Mouse (Mus musculus) embryonic facial prominence, embryonic 12.5 days (tissue): ENCODE data around the gene Aspg. TPM values are rescaled to one million over a fixed set of nuclear protein-coding genes. Genes with fewer than 3 reads are reported as not detected.

ENCODE experiments used
- ATAC-seq: fragments of 200-750 bp; cut with Nextera tagmentation; 2 replicates; pipeline ENCODE4 v1.8.0; 2017; ENCODE audit not compliant: insufficient number of reproducible peaks, insufficient read depth, low FRiP score, low TSS enrichment
- H3K27ac ChIP-seq: fragments of 300-500 bp; sonication (generic); 2 replicates; pipeline ENCODE4 v1.5.1; 2016; ENCODE audit warnings: mild to moderate bottlenecking
- H3K27me3 ChIP-seq: fragments of 300-500 bp; sonication (generic); 2 replicates; pipeline ENCODE4 v1.6.1; 2016; ENCODE audit warnings: mild to moderate bottlenecking, moderate library complexity
- H3K36me3 ChIP-seq: fragments of 300-500 bp; sonication (generic); 2 replicates; pipeline ENCODE4 v1.6.1; 2016; ENCODE audit warnings: mild to moderate bottlenecking
- H3K4me1 ChIP-seq: fragments of 300-500 bp; sonication (generic); 2 replicates; pipeline ENCODE4 v1.6.1; 2016
- H3K4me2 ChIP-seq: fragments of 300-500 bp; sonication (generic); replicated peaks from 2 replicates; pipeline ENCODE4 v1.6.1; 2016; ENCODE audit warnings: mild to moderate bottlenecking, moderate library complexity
- H3K4me3 ChIP-seq: fragments of 300-500 bp; sonication (generic); 2 replicates; pipeline ENCODE4 v1.5.1; 2016; ENCODE audit warnings: mild to moderate bottlenecking
- H3K9ac ChIP-seq: fragments of 300-500 bp; sonication (generic); 2 replicates; pipeline ENCODE4 v1.6.1; 2016; ENCODE audit warnings: mild to moderate bottlenecking, moderate library complexity
- H3K9me3 ChIP-seq: fragments of 300-500 bp; sonication (generic); 2 replicates; pipeline ENCODE4 v1.6.1; 2016; ENCODE audit warnings: mild to moderate bottlenecking, moderate library complexity
- WGBS: fragments of 180-500 bp; shearing (Covaris S2); methylation state at CpG from one replicate; pipeline ENCODE4 v1.1.7; 2016; 5-methylcytosine and 5-hydroxymethylcytosine counted together
- polyA plus RNA-seq: library from polyadenylated mRNA; unstranded; fragments of >200 nt; fragmentation: Nextera tagmentation; extraction: Ambion mirVana; gene quantifications from 2 replicates; pipeline ENCODE4 v1.2.1, GENCODE M21; 2016

Aspg gene
- polyA plus RNA-seq, 1 experiment from 2014 or later: 1.3 TPM

DNA sequence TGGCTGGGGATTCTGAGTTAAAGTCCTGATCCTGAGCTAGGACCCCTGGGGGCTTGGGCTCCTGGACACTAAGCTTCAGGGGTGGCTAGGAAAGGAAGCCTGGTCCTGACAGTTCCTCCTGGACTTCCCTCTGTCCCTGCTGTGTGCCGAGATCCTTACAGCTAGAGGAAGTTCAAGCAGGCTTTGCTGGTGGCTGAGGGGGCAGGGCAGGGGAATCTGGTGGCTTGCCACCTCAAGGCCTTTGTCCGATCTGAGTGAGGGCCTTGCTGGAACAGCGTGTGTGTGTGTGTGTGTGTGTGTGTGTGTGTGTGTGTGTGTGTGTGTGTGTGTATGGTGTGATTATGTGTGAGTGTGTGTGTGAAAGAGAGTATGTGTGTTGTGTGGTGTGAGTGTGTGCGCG lies 48.0 kb downstream of the Aspg start:
- Histone ChIP-seq H3K36me3 (peaks cover 9% of the 10 kb centered on the region), H3K4me2 (no peak overlapping the region), H3K4me3 (no peak overlapping the region), H3K9ac (no peak overlapping the region), H3K27ac (peak overlapping the region; percentile 57; the same call in 1 of the 2 replicates), H3K27me3 (no peaks in the 10 kb centered on the region), H3K4me1 (peaks cover 59% of the 10 kb centered on the region), H3K9me3 (no peaks in the 10 kb centered on the region)
- no peak for ATAC-seq
- 53% methylated on average over 5 of the region's 5 CpGs for WGBS

DNA sequence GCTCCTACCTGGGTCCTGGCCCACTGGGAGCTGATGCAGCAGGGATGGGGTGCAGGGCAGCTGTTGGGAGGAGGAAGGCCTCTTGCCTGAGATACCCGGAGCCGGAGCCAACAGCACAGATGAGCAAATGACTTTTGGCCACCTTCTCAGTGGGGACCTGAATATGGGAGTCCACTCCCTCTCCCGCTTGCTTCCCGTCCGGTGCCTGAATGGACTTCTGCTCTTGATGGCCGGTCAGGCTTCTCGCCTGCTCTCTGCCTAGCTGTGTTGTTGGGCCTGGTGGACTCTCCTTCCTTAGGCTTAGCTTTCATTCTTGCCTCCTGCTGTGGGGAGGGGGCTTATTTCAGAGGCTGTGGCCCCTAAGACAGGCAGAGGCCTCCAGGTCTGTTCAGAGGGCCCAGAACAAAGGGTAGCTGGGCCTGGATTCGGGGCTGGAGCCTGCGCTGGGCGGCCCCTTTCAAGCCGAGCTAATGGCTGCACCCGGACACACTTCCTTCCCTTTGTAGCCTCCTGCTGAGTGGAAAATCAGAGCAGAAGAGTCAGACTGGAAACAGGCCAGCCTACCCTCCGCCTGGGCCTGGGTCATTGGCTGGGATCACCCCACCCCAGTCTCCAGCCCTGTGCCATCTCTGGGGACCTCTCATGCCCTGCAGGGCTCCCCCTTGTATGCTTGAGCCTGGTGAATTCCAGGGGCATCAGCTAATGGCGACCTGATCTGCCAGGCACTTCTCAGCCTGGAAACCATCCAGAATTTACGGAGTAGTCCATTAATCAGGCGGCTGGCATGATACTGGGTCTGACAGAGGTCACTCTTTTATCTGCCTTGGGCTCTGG lies 49.0 kb downstream of the Aspg start:
- Histone ChIP-seq H3K4me1 (peaks cover 51% of the 10 kb centered on the region), H3K9ac (0 out of 2 replicates have a peak overlapping the region, but pooled peaks have one; percentile 17), H3K36me3 (peaks cover 9% of the 10 kb centered on the region), H3K9me3 (no peaks in the 10 kb centered on the region), H3K27me3 (no peaks in the 10 kb centered on the region), H3K4me3 (no peak overlapping the region), H3K4me2 (no peak overlapping the region), H3K27ac (peak overlapping the region; percentile 57)
- no peak for ATAC-seq
- 59% methylated on average over 16 of the region's 16 CpGs for WGBS

DNA sequence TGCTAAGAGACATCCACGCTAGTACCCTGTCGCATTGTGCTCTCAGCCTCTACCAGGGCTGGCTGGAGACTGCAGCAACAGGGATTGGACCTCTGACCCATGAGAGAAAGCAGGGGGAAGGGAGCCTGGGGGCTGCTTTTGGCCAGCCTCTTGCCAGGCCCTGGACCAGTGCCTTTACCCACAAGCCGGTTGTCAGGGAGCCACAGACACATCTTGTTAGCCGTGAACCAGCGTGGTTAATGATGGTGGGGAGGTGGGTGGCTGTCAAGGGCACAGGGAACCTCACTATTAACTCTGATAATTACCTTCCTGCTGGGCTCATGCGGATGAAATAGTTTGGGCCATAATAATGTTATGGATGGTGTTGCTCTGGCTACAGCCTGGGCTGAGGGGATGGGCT lies 50.3 kb downstream of the Aspg start:
- no peak overlapping the region for H3K27ac ChIP-seq
- WGBS: 75% methylated on average over 6 of the region's 6 CpGs
- ATAC-seq: no peak
- H3K9ac ChIP-seq: no peak overlapping the region
- H3K4me1 ChIP-seq: peaks cover 38% of the 10 kb centered on the region
- H3K36me3 ChIP-seq: peaks cover 9% of the 10 kb centered on the region
- H3K4me2 ChIP-seq: no peak overlapping the region
- H3K9me3 ChIP-seq: no peaks in the 10 kb centered on the region
- H3K4me3 ChIP-seq: no peak overlapping the region
- H3K27me3 ChIP-seq: no peaks in the 10 kb centered on the region

DNA sequence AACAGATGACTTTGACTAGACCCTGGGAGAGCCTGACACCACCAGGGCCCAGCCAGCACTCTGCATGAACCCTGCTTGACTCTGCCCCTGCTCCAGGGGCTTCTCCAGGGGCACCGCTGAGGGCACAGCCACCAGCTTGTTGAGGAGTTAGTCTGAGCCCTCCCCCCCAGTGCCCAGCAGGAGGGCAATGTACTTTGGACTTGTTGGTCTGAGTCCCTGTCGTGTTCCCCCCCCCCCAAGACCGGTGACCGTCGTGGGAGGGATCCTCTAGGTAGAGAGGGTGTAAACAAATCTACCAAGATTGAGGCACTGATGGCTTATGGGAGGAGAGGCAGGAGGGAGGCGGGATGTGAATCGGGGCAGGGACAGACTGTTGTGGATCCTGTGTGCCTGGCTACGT lies 51.8 kb downstream of the Aspg start:
- no peak overlapping the region for H3K4me2 ChIP-seq
- H3K27ac ChIP-seq: no peak overlapping the region
- H3K4me1 ChIP-seq: peaks cover 26% of the 10 kb centered on the region
- H3K27me3 ChIP-seq: no peaks in the 10 kb centered on the region
- H3K9ac ChIP-seq: no peak overlapping the region
- no peaks in the 10 kb centered on the region for H3K9me3 ChIP-seq
- H3K4me3 ChIP-seq: no peak overlapping the region
- H3K36me3 ChIP-seq: peaks cover 9% of the 10 kb centered on the region
- WGBS: 58% methylated on average over 8 of the region's 8 CpGs
- ATAC-seq: no peak

DNA sequence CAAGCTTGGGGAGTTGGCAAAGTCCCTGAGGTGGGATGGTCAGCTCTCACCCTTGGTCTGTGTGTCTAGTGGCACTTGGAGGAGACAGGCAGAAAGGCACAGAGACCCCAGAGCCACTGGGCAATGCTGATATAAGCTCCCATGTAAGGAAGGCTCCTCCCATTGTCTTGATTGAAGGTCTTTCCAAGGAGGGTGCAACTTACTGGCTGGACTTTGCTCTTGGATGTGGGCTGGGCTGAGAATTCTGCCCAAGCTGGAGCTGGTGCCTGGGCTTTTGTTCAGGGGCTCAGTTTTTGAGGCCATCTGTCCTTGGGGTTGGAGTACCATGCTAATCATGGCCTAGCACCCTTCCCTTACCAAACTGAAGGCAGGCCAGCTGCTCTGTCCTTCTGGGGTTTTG lies 52.3 kb downstream of the Aspg start:
- no peak for ATAC-seq
- peaks cover 9% of the 10 kb centered on the region for H3K36me3 ChIP-seq
- no peak overlapping the region for H3K9ac ChIP-seq
- no peak overlapping the region for H3K27ac ChIP-seq
- no peaks in the 10 kb centered on the region for H3K27me3 ChIP-seq
- H3K4me3 ChIP-seq: no peak overlapping the region
- peaks cover 21% of the 10 kb centered on the region for H3K4me1 ChIP-seq
- H3K4me2 ChIP-seq: no peak overlapping the region
- no peaks in the 10 kb centered on the region for H3K9me3 ChIP-seq

DNA sequence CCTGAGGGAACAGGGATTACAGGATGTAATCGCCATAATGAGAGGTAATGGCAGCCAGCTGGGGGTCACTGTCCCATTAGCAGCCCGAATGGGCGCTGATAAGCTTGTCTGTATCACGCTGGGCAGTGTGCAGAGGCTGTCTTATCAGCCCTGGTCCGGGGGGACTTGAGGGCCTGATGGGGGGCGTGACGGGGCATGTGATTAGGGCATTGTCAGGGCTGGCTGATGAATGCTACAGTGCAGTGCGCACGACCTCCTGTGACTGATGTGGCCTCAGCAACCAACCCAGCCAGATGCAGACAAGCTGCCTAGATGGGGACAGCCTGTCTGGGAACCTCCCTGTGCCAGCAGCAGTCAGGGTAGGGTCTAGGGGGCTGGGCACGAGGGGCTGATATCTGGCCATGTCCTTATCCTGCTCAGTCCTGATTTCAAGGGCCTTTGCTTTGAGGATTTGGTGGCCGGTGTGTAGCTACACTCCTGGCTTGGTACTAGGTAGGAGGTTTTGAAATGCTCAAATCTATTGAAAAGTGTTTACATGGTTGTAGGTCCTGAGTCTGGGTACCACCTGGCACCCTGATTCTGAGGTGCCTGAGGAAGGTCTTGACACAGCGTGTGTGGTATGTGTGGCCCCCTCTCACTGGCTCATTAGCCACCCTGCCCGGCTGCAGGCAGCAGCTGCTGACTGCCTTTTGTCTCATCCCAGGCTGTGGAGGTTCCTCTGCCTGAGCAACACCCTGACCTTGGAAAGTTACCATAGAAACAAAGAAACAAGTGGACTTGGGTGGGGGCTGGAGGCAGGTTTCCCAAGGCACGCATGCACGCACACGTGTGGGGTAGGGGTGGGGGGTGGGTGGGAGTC lies 57.7 kb downstream of the Aspg start:
- no peaks in the 10 kb centered on the region for H3K9me3 ChIP-seq
- no peak overlapping the region for H3K4me3 ChIP-seq
- WGBS: 30% methylated on average over 16 of the region's 16 CpGs
- H3K4me2 ChIP-seq: no peak overlapping the region
- H3K4me1 ChIP-seq: peaks cover 17% of the 10 kb centered on the region
- H3K27me3 ChIP-seq: no peaks in the 10 kb centered on the region
- H3K9ac ChIP-seq: no peak overlapping the region; the same call in 1 of the 2 replicates
- ATAC-seq: peak; percentile 23
- H3K36me3 ChIP-seq: 0 out of 2 replicates have a peak, but pooled peaks cover 6% of the 10 kb centered on the region
- H3K27ac ChIP-seq: no peak overlapping the region

DNA sequence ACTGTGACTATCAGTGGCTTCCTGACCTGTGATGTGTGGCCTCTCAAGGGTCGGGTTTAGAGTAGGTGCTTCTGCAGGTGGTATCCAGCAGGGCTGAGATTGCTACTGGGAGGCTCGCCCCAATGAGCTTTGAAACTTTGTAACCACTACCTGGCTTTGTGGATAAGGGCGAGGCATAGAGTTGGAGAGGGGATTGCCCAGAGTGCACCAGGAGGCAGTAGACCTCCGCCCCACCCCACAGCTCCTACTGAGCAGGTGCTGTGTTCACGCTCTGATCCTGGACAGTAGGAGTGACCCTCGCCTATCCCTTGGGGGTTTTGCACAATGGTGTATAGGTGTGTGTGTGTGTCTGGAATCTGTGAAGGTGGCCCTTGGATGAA lies 58.4 kb downstream of the Aspg start:
- ATAC-seq: no peak
- H3K9me3 ChIP-seq: no peaks in the 10 kb centered on the region
- H3K9ac ChIP-seq: no peak overlapping the region
- H3K4me1 ChIP-seq: peaks cover 23% of the 10 kb centered on the region
- 75% methylated on average over 6 of the region's 6 CpGs for WGBS
- H3K4me3 ChIP-seq: no peak overlapping the region
- no peak overlapping the region for H3K27ac ChIP-seq
- no peak overlapping the region for H3K4me2 ChIP-seq
- no peaks in the 10 kb centered on the region for H3K27me3 ChIP-seq
- peaks cover 10% of the 10 kb centered on the region; the same call in 1 of the 2 replicates for H3K36me3 ChIP-seq

DNA sequence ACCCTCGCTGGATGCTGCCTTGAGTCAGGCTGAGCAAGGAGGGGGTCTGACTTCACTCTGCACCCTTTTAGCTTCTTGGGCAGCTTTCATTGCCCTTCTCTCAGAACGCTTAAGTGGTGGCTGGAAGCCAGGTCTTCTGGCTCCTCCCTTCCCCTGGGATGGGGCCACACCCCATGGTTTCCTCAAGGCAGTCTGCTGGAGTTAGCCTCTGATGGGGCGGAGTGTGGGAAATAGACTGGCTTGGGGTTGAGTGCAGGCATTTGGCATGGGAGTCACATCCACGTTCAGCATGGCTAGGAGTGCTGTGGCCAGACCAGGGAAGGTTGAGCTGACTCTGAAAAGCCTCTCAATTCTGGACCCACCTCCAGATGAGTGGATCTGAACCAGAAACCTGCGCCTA lies 62.8 kb downstream of the Aspg start:
- H3K4me2 ChIP-seq: no peak overlapping the region
- 69% methylated on average over 5 of the region's 5 CpGs for WGBS
- ATAC-seq: no peak
- peaks cover 24% of the 10 kb centered on the region for H3K36me3 ChIP-seq
- H3K27me3 ChIP-seq: no peaks in the 10 kb centered on the region
- H3K9me3 ChIP-seq: no peaks in the 10 kb centered on the region
- peaks cover 31% of the 10 kb centered on the region for H3K4me1 ChIP-seq
- H3K9ac ChIP-seq: no peak overlapping the region
- H3K27ac ChIP-seq: no peak overlapping the region
- H3K4me3 ChIP-seq: no peak overlapping the region

DNA sequence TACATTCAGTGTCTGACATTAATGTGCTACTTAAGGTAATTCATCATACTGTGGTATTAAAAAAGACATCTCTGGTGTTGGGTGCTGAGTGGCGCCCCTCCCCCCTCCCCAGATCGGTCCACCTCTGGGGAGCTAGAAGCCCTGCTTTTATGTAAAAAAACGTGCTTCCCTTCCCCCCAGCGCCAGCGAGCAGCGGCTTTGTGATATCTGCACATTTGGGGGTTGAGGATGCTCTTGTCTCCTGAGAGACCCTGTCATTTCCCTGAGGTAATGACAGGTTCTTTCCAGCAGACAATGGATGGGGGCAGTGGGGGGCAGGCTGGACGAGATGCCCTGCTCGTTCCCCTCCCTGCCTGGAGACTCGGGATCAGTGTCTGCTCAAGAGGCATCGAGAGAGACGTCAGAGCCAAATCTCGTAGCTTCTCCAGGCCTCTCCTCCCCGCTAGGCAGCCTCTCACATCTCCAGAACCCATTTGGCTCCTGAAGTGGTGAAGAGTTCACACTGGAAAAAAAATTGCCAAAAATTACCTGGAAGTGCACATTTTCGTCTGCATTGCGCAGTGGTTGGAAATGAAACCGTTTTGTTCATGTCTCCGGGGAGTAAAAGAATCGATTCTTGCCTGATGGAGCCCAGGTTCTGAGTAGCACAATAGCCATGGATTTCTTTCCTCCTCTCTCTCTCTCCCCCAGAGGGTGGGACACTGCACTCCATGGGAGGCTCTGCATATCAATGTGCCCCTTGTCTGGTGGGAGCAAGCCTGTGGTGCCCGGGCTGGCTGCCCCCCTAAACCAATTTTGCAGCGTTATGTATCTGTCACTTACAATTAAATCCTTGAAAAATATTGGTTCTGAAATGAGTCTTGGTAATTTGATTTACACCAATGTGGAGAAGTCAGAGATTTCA lies 64.4 kb downstream of the Aspg start:
- no peak for ATAC-seq
- Histone ChIP-seq H3K36me3 (peaks cover 39% of the 10 kb centered on the region), H3K4me1 (peaks cover 23% of the 10 kb centered on the region), H3K4me3 (no peak overlapping the region), H3K27ac (no peak overlapping the region), H3K4me2 (no peak overlapping the region), H3K9me3 (no peaks in the 10 kb centered on the region), H3K9ac (no peak overlapping the region), H3K27me3 (no peaks in the 10 kb centered on the region)
- WGBS: 30% methylated on average over 20 of the region's 20 CpGs

DNA sequence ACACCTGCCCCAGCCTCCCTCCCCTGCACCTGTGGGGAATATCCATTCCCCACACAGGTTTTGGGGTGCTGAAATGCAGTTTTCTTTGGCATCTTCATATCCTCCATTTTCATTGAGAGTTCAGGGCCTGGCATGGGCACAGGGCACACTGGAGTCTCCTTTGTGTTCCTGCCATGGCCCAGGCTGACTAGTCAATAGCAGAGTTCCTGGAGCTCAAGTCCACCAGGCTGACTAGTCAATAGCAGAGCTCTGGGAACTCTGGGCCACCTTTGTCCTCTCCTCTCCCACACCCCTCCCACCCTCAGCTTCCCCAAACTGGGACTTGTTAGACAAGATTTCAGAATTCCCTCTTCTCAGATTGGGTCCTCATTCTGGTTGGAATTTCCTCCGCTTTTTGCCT lies 65.2 kb downstream of the Aspg start:
- H3K9ac ChIP-seq: no peak overlapping the region
- H3K4me3 ChIP-seq: no peak overlapping the region
- 90% methylated on average over 1 of the region's 1 CpGs for WGBS
- no peak overlapping the region for H3K27ac ChIP-seq
- no peak for ATAC-seq
- H3K4me2 ChIP-seq: no peak overlapping the region
- no peaks in the 10 kb centered on the region for H3K27me3 ChIP-seq
- no peaks in the 10 kb centered on the region for H3K9me3 ChIP-seq
- H3K36me3 ChIP-seq: peaks cover 46% of the 10 kb centered on the region
- peaks cover 23% of the 10 kb centered on the region for H3K4me1 ChIP-seq

DNA sequence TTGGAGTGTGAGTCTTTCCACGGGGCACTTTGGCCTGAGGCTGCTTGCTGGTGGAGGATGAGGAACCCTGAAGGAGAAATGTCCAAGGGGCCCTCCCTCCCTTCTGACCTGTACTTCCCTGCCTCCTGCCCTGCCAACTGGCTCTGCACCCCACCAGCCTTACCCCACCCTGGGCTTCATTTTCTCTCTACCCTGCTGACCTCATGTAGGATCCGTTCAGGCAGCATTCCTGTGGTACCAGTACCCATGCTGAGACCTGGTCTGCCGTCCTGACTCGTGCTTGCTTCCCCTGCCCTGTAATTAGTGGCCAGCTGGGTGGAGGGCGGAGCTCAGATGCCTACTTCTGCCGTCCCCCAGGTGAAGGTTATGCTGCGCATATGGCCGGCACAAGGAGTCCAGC lies 65.7 kb downstream of the Aspg start:
- Histone ChIP-seq H3K4me3 (no peak overlapping the region), H3K4me1 (peaks cover 23% of the 10 kb centered on the region), H3K27ac (no peak overlapping the region), H3K9ac (no peak overlapping the region), H3K4me2 (no peak overlapping the region), H3K9me3 (no peaks in the 10 kb centered on the region), H3K36me3 (peaks cover 52% of the 10 kb centered on the region), H3K27me3 (no peaks in the 10 kb centered on the region)
- no peak for ATAC-seq
- WGBS: 52% methylated on average over 8 of the region's 8 CpGs
